Mouse (Mus musculus) MEL (cell line): ENCODE measurements around the gene Madcam1. TPM values are rescaled to one million over a fixed set of nuclear protein-coding genes. Genes with fewer than 3 reads are reported as not detected.

ENCODE experiments used
- DNase-seq: peaks from one replicate; pipeline ENCODE4 v3.0.0; 2011; ENCODE audit warnings: low read depth, low spot score
- H3K27ac ChIP-seq: 2 replicates; pipeline ENCODE4 v1.5.1; 2012; ENCODE audit warnings: low read depth, mild to moderate bottlenecking, control low read depth, low read length, moderate library complexity; ENCODE audit not compliant: control insufficient read depth
- H3K27me3 ChIP-seq, 2 experiments: fragments of 150-350 bp in 1 of 2; sonication (generic) in 1 of 2; 2 replicates each; pipeline ENCODE4 v1.6.1; 2012; ENCODE audit warnings: low read length in 2 of 2, mild to moderate bottlenecking in 2 of 2, improper control_type of control experiment in 1 of 2, moderate library complexity in 1 of 2; ENCODE audit not compliant: insufficient read depth in 2 of 2, control insufficient read depth in 1 of 2
- H3K36me3 ChIP-seq, 2 experiments: 2 replicates each; pipeline ENCODE4 v1.6.1; 2012 to 2014; ENCODE audit warnings: low read length in 2 of 2, improper control_type of control experiment in 1 of 2, inconsistent platforms in 1 of 2, mild to moderate bottlenecking in 1 of 2; ENCODE audit not compliant: insufficient read depth in 2 of 2, control insufficient read depth in 1 of 2
- H3K4me1 ChIP-seq, 2 experiments: fragments of 150-350 bp in 1 of 2; sonication (generic) in 1 of 2; 2 replicates each; pipeline ENCODE4 v1.6.1; 2012; ENCODE audit warnings: low read length in 2 of 2, improper control_type of control experiment in 1 of 2, mild to moderate bottlenecking in 1 of 2; ENCODE audit not compliant: insufficient read depth in 2 of 2, control insufficient read depth in 1 of 2
- H3K4me3 ChIP-seq, 2 experiments: fragments of 150-350 bp in 1 of 2; sonication (generic) in 1 of 2; 2 replicates each; pipeline ENCODE4 v1.5.1; 2012; ENCODE audit warnings: low read depth in 2 of 2, low read length in 2 of 2, mild to moderate bottlenecking in 2 of 2, moderate library complexity in 2 of 2, control low read depth in 1 of 2, improper control_type of control experiment in 1 of 2; ENCODE audit not compliant: control insufficient read depth in 1 of 2, insufficient read depth in 1 of 2
- H3K79me2 ChIP-seq: 2 replicates; pipeline ENCODE4 v1.6.1; 2012; ENCODE audit warnings: mild to moderate bottlenecking, low read length, moderate library complexity; ENCODE audit not compliant: control insufficient read depth, poor library complexity, insufficient read depth
- H3K9ac ChIP-seq: 2 replicates; pipeline ENCODE4 v1.6.1; 2012; ENCODE audit warnings: low read depth, mild to moderate bottlenecking, control low read depth, low read length, moderate library complexity; ENCODE audit not compliant: control insufficient read depth, poor library complexity, severe bottlenecking
- H3K9me3 ChIP-seq: fragments of 150-350 bp; sonication (generic); replicated peaks from 2 replicates; pipeline ENCODE4 v1.6.1; 2012; ENCODE audit warnings: mild to moderate bottlenecking, low read length, improper control_type of control experiment, moderate library complexity; ENCODE audit not compliant: insufficient read depth
- BHLHE40 ChIP-seq: IDR thresholded peaks from 2 replicates; pipeline ENCODE4 v1.6.1; 2012; ENCODE audit warnings: low read depth, mild to moderate bottlenecking, inconsistent platforms, low read length, improper control_type of control experiment, borderline replicate concordance
- CHD1 ChIP-seq: IDR thresholded peaks from 2 replicates; pipeline ENCODE4 v1.6.1; 2012; ENCODE audit warnings: low read depth, mild to moderate bottlenecking, inconsistent platforms, low read length, improper control_type of control experiment
- EP300 ChIP-seq, 2 experiments: IDR thresholded peaks; 2 replicates each; pipeline ENCODE4 v1.6.1; 2011; ENCODE audit warnings: improper control_type of control experiment in 2 of 2, low read length in 2 of 2, low read depth in 1 of 2, mild to moderate bottlenecking in 1 of 2
- GABPA ChIP-seq: IDR thresholded peaks from 2 replicates; pipeline ENCODE4 v1.6.1; 2012; ENCODE audit warnings: low read depth, mild to moderate bottlenecking, inconsistent platforms, low read length, improper control_type of control experiment, moderate library complexity
- MAFK ChIP-seq: IDR thresholded peaks from 2 replicates; pipeline ENCODE4 v1.6.1; 2011; ENCODE audit warnings: low read depth, mild to moderate bottlenecking, low read length, improper control_type of control experiment, borderline replicate concordance
- MAX ChIP-seq: IDR thresholded peaks from 2 replicates; pipeline ENCODE4 v1.6.1; 2011; ENCODE audit warnings: low read length, improper control_type of control experiment
- MYB ChIP-seq: IDR thresholded peaks from 2 replicates; pipeline ENCODE4 v1.6.1; 2011; ENCODE audit warnings: mild to moderate bottlenecking, low read depth, low read length, improper control_type of control experiment
- NRF1 ChIP-seq: IDR thresholded peaks from 2 replicates; pipeline ENCODE4 v1.6.1; 2014; ENCODE audit warnings: low read depth, mild to moderate bottlenecking, inconsistent platforms, low read length, improper control_type of control experiment, moderate library complexity; ENCODE audit not compliant: poor library complexity, insufficient read depth, severe bottlenecking
- POLR2A ChIP-seq, 2 experiments: IDR thresholded peaks; 2 replicates each; pipeline ENCODE4 v1.6.1; 2011 to 2012; ENCODE audit warnings: low read length in 2 of 2, mild to moderate bottlenecking in 2 of 2, control low read depth in 1 of 2, improper control_type of control experiment in 1 of 2, low read depth in 1 of 2, moderate library complexity in 1 of 2; ENCODE audit not compliant: control insufficient read depth in 1 of 2, insufficient read depth in 1 of 2, poor library complexity in 1 of 2
- RAD21 ChIP-seq: IDR thresholded peaks from 2 replicates; pipeline ENCODE4 v1.6.1; 2011; ENCODE audit warnings: mild to moderate bottlenecking, low read depth, low read length, improper control_type of control experiment
- TAL1 ChIP-seq: IDR thresholded peaks from 2 replicates; pipeline ENCODE4 v1.6.1; 2012; ENCODE audit warnings: mild to moderate bottlenecking, inconsistent platforms, low read length, moderate library complexity, mixed read lengths
- USF2 ChIP-seq, 2 experiments: IDR thresholded peaks; 2 replicates each; pipeline ENCODE4 v1.6.1; 2011 to 2012; ENCODE audit warnings: improper control_type of control experiment in 2 of 2, low read length in 2 of 2, borderline replicate concordance in 1 of 2, inconsistent platforms in 1 of 2, low read depth in 1 of 2, mild to moderate bottlenecking in 1 of 2; ENCODE audit not compliant: insufficient read depth in 1 of 2
- ZKSCAN1 ChIP-seq: IDR thresholded peaks from 2 replicates; pipeline ENCODE4 v1.6.1; 2012; ENCODE audit warnings: low read depth, mild to moderate bottlenecking, inconsistent platforms, low read length, improper control_type of control experiment, moderate library complexity
- ZMIZ1 ChIP-seq: IDR thresholded peaks from 2 replicates; pipeline ENCODE4 v1.6.1; 2012; ENCODE audit warnings: low read depth, mild to moderate bottlenecking, inconsistent platforms, low read length, improper control_type of control experiment, moderate library complexity
- ZNF384 ChIP-seq: IDR thresholded peaks from 2 replicates; pipeline ENCODE4 v1.6.1; 2012; ENCODE audit warnings: low read depth, mild to moderate bottlenecking, inconsistent platforms, low read length, improper control_type of control experiment
- polyA plus RNA-seq, 2 experiments: library from polyadenylated mRNA; stranded (reverse) in 1 of 2; unstranded in 1 of 2; fragments of >175 nt in 1 of 2; fragments of >200 nt in 1 of 2; gene quantifications; 2 replicates each; pipeline versions ENCODE4 v1.2.1 to v1.2.4; 2012; ENCODE audit warnings: low replicate concordance in 2 of 2, low read depth in 1 of 2; ENCODE audit not compliant: insufficient read length in 2 of 2, insufficient read depth in 1 of 2, missing spikeins in 1 of 2
- total RNA-seq: library from RNA; depleted of rRNA; stranded (reverse); fragments of 300-350 nt; gene quantifications from 2 replicates; pipeline ENCODE4 v1.2.3, GENCODE M21; 2012

The Madcam1 gene
- total and polyA plus RNA-seq, 3 experiments = not detected

DNA sequence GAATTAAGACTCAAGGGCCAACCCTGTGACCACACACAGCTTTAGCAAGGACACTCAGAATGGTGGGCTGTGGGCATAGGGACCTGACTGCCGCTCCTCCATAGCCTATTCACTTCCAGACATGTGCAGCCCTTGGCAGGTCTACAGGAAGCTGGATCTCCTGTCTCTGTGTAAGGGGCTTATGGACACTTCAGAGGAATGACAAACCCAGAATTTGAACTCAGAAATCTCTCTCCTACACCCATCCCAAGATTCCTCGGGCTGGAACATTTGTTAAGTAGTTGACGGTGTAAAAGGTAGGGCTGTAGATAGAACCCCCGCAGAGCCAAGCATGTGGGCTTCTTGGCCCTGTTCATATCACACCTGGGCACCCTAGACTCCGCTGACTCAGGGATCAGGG lies 48.0 kb upstream of the Madcam1 start (continued):
- TF ChIP-seq ZNF384 = no peak
- no peak for TF ChIP-seq RAD21

GRCm38 (mm10) chr10:79623950-79624349 lies 40.4 kb upstream of the Madcam1 start:
- Histone ChIP-seq H3K9me3 (no peaks in the 10 kb centered on the region), H3K9ac (no peak overlapping the region), H3K27me3 (peaks cover 0 to 1% of the 10 kb centered on the region in 2 experiments; a peak in 1 of 4 replicates), H3K36me3 (no peaks in the 10 kb centered on the region), H3K4me3 (no peak overlapping the region), H3K27ac (no peak overlapping the region), H3K79me2 (no peaks in the 10 kb centered on the region), H3K4me1 (no peaks in the 10 kb centered on the region)
- no peak for TF ChIP-seq USF2 (IDR thresholded peaks at IDR 0.05; ENCODE audit: borderline replicate concordance in 1 of 2, insufficient read depth in 1 of 2, low read depth in 1 of 2, low read length in 2 of 2)
- no peak for TF ChIP-seq EP300 (IDR thresholded peaks at IDR 0.05; ENCODE audit: low read depth in 1 of 2, low read length in 2 of 2)
- TF ChIP-seq POLR2A (IDR thresholded peaks at IDR 0.05; ENCODE audit: control insufficient read depth in 1 of 2, insufficient read depth in 1 of 2, low read depth in 1 of 2, low read length in 2 of 2, poor library complexity in 1 of 2) = no peak
- TF ChIP-seq ZKSCAN1 = no peak
- TF ChIP-seq GABPA = no peak
- no peak for TF ChIP-seq MYB
- TF ChIP-seq MAX = no peak
- TF ChIP-seq NRF1 = no peak
- TF ChIP-seq TAL1 = no peak
- no peak for TF ChIP-seq ZNF384
- DNase-seq = no peak

DNA sequence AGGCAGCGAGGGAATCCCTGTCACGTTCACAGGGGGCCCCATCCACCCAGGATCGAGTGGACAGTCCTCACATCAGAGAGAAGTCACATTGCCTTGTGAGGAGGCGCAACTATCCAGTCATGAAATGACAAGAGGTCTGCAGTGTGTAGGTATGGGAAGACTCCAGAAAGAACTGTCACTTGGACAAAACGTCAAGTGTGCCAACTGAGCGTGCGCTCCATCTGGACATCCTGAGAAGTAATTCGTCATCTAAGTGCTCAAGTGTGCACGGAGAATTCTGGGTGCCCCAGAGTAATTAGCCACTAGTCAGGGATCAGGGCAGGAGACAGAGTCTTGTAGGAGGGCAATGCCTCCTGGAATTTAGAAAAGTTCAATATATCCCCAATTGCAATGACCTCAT lies 39.0 kb upstream of the Madcam1 start:
- TF ChIP-seq GABPA = no peak
- H3K4me1 ChIP-seq = no peaks in the 10 kb centered on the region
- no peak overlapping the region for H3K9ac ChIP-seq
- no peaks in the 10 kb centered on the region for H3K9me3 ChIP-seq
- H3K79me2 ChIP-seq = no peaks in the 10 kb centered on the region
- peaks cover 0 to 1% of the 10 kb centered on the region in 2 experiments; a peak in 1 of 4 replicates for H3K27me3 ChIP-seq
- no peak overlapping the region for H3K27ac ChIP-seq
- DNase-seq = no peak
- H3K36me3 ChIP-seq = no peaks in the 10 kb centered on the region
- no peak overlapping the region for H3K4me3 ChIP-seq

- DNase-seq = no peak
- Histone ChIP-seq H3K4me3 (no peak overlapping the region), H3K36me3 (no peaks in the 10 kb centered on the region), H3K9me3 (no peaks in the 10 kb centered on the region), H3K79me2 (no peaks in the 10 kb centered on the region), H3K9ac (no peak overlapping the region), H3K4me1 (no peaks in the 10 kb centered on the region), H3K27ac (no peak overlapping the region), H3K27me3 (peaks cover 0 to 1% of the 10 kb centered on the region in 2 experiments; a peak in 2 of 4 replicates)
- TF ChIP-seq ZMIZ1 (no peak), MAFK (no peak), BHLHE40 (no peak), CHD1 (no peak)
Observed at GRCm38 (mm10) chr10:79626156-79626555, 38.2 kb upstream of the Madcam1 start.
